Mouse (Mus musculus) neural tube, embryonic 12.5 days (tissue): ENCODE measurements around the gene Msrb3. TPM values are rescaled to one million over a fixed set of nuclear protein-coding genes. Genes with fewer than 3 reads are reported as not detected.

Experiments
- ATAC-seq: fragments of 200-750 bp; cut with Nextera tagmentation; 2 replicates; pipeline ENCODE4 v1.8.0; 2017; ENCODE audit warnings: low read depth, mild to moderate bottlenecking, moderate TSS enrichment, moderate library complexity; ENCODE audit not compliant: low FRiP score
- H3K27ac ChIP-seq: fragments of 300-500 bp; sonication (generic); 2 replicates; pipeline ENCODE4 v1.5.1; 2016
- H3K27me3 ChIP-seq: fragments of 300-500 bp; sonication (generic); replicated peaks from 2 replicates; pipeline ENCODE4 v1.6.1; 2016; ENCODE audit warnings: mild to moderate bottlenecking
- H3K36me3 ChIP-seq: fragments of 300-500 bp; sonication (generic); 2 replicates; pipeline ENCODE4 v1.6.1; 2016; ENCODE audit warnings: mild to moderate bottlenecking
- H3K4me1 ChIP-seq: fragments of 300-500 bp; sonication (generic); 2 replicates; pipeline ENCODE4 v1.6.1; 2016
- H3K4me2 ChIP-seq: fragments of 300-500 bp; sonication (generic); replicated peaks from 2 replicates; pipeline ENCODE4 v1.6.1; 2016; ENCODE audit warnings: mild to moderate bottlenecking
- H3K4me3 ChIP-seq: fragments of 300-500 bp; sonication (generic); 2 replicates; pipeline ENCODE4 v1.5.1; 2016
- H3K9ac ChIP-seq: fragments of 300-500 bp; sonication (generic); 2 replicates; pipeline ENCODE4 v1.6.1; 2016; ENCODE audit warnings: mild to moderate bottlenecking
- H3K9me3 ChIP-seq: fragments of 300-500 bp; sonication (generic); 2 replicates; pipeline ENCODE4 v1.6.1; 2016; ENCODE audit warnings: mild to moderate bottlenecking
- WGBS: fragments of 180-500 bp; shearing (Covaris S2); methylation state at CpG from one replicate; pipeline ENCODE4 v1.1.7; 2016; 5-methylcytosine and 5-hydroxymethylcytosine counted together
- polyA plus RNA-seq: library from polyadenylated mRNA; unstranded; fragments of >200 nt; fragmentation: Nextera tagmentation; extraction: Ambion mirVana; gene quantifications from 2 replicates; pipeline ENCODE4 v1.2.1, GENCODE M21; 2016

The Msrb3 gene
- polyA plus RNA-seq, 1 experiment from 2014 or later, result 3.5 TPM

DNA sequence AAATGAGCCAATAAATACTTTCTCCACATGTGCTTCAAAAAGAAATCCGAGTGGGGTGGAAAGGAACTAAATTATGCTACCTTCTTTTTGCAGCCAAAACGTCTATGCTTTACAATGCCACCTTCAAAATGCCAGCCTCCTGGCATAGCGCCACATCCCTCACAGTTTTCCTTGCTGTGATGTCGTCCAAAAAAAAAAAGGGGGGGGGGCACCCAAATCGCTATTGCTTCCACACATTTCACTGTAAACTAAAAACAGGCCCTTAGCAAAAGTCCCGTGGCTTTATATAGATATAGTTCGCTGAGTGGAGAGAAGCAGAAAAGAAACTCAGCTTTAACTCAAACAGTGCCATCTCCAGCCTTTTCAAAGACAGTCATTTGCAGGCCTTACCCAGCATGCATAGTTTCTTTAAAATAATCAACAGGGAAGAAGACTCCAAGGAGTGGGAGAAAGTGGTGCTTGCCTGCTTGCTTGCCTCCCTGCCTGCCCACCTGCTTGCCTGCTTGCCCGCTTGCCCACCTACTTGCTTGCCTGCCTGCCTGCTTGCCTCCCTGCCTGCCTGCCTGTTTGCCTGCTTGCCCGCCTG lies 47.6 kb downstream of the Msrb3 start:
- H3K36me3 ChIP-seq, result no peaks in the 10 kb centered on the region
- H3K4me1 ChIP-seq, result peaks cover 8% of the 10 kb centered on the region
- no peak for ATAC-seq
- H3K27me3 ChIP-seq, result no peaks in the 10 kb centered on the region
- no peak overlapping the region for H3K27ac ChIP-seq
- H3K9me3 ChIP-seq, result no peaks in the 10 kb centered on the region
- WGBS, result 70% methylated on average over 9 of the region's 9 CpGs
- H3K4me3 ChIP-seq, result no peak overlapping the region
- H3K4me2 ChIP-seq, result no peak overlapping the region
- H3K9ac ChIP-seq, result no peak overlapping the region

DNA sequence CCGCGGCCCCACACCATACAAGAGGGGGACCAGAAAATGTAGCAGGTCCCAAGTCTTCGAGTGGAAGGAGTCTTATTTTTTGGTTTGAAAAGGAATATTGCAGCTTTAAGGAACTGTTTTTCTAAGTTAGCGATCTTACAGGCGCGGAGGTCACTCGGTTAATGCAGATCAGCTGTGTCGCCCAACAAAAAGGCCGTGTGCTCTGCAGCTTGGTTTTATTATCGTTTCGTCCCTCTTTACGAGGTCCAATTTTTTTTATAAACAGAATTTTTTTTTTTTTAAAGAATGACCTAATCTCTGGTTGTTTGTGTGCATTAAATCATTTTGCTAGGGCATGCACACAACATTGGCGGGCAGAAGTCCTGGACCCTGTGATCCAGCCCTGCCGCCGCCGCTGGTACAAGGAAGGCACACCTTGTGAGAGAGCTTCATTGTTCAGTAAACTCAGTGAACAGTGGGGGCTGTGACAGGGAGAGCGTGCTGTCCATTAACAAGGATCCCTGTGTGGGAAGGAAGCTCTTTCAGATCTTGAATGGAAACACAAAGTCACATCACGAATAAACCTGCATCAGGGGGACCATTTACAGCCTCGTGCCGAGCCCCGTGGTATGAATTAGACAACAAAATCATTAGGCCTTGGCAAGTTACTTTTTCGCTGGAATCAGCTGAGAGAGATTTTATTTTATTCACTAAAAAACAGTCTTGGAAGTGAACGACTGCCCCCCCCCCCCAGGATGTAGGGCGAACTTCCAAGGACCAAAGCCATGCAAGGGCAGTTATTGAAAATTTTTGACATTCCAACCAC lies 48.3 kb downstream of the Msrb3 start:
- no peak for ATAC-seq
- Histone ChIP-seq H3K4me1 (peaks cover 8% of the 10 kb centered on the region), H3K27ac (no peak overlapping the region), H3K4me3 (no peak overlapping the region), H3K9me3 (no peaks in the 10 kb centered on the region), H3K9ac (no peak overlapping the region), H3K36me3 (no peaks in the 10 kb centered on the region), H3K4me2 (no peak overlapping the region), H3K27me3 (no peaks in the 10 kb centered on the region)
- WGBS, result 55% methylated on average over 24 of the region's 24 CpGs

DNA sequence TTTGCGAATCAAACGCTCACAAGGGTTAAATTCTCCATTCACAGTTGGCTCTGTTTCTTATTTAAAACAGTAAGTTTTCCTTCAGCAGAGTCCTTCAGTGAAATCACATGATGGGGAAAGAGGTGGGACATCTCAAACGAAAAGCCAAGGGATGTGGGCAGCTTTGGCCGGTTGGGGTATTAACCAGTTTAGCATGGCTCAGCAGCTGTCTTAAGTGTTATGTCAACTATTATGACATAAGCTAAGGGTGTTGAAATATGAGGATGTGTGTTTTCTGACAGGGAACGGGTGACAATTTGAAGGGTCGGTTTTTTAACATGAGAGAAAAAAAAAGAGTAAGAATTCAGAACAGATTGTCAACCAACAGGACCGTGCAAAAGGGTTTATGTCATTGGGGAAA lies 50.2 kb downstream of the Msrb3 start:
- Histone ChIP-seq H3K4me1 (peaks cover 8% of the 10 kb centered on the region), H3K4me2 (no peak overlapping the region), H3K9ac (no peak overlapping the region), H3K36me3 (no peaks in the 10 kb centered on the region), H3K9me3 (no peaks in the 10 kb centered on the region), H3K27me3 (no peaks in the 10 kb centered on the region), H3K27ac (no peak overlapping the region), H3K4me3 (no peak overlapping the region)
- 83% methylated on average over 7 of the region's 7 CpGs for WGBS
- no peak for ATAC-seq

DNA sequence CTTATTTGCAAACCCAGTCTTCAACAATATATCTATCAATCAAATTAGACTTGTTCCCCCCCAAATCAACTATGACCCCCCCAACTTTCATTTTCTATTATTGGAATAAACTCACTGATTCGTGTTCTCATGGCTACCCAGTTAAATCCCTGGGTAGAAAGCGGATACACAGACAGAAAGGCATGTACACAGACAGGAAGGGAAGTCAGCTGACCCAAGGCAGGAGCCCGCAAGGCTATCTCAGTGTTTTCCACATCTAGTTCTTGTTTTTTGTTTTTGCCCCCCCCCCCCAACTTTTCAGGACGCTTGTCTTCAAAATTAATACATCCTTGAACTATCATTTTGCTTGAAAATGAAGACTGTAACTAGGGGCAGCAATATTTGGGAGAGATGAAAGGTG lies 51.1 kb downstream of the Msrb3 start:
- Histone ChIP-seq H3K27ac (no peak overlapping the region), H3K4me2 (no peak overlapping the region), H3K4me1 (peaks cover 3% of the 10 kb centered on the region; the same call in 1 of the 2 replicates), H3K36me3 (no peaks in the 10 kb centered on the region), H3K27me3 (no peaks in the 10 kb centered on the region), H3K4me3 (no peak overlapping the region), H3K9me3 (no peaks in the 10 kb centered on the region), H3K9ac (no peak overlapping the region)
- 91% methylated on average over 4 of the region's 4 CpGs for WGBS
- no peak for ATAC-seq

DNA sequence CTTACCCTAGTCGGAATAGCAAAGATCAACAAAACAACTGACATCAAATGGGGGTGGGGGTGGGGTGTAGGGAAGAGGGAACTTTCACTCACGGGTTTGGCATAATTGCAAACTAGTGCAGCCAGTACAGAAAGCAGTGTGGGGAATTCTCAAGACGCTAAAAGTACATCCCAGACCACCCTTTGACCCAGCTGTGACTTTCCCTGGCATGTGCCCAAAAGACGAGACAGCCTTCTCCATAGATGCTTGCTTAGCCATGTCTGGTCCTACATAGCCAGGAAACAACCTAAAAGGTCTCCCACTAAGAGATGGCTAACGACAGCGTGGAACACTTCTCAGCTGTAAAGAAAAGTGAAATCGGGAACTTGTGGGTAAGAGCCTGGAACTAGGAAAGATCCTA lies 58.9 kb downstream of the Msrb3 start:
- WGBS, result 84% methylated on average over 7 of the region's 7 CpGs
- Histone ChIP-seq H3K36me3 (no peaks in the 10 kb centered on the region), H3K9me3 (no peaks in the 10 kb centered on the region)

DNA sequence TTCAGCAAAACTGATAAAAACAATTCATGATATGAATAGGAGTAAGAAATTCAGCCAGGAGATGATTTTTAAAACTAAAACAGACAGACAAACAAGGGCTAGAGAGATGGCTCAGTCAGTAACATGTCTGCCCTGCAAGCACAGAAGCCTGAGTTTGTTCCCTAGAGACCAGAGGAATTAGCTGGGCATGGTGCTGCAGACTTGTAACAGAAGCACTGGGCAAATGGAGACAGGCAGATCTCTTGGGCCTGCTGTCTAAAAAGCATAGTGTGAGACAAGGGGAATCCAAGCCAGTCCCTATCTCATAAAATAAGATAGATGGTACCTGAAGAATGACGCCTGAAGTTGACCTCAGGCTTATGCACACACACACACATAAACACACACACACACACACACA lies 64.4 kb downstream of the Msrb3 start:
- 86% methylated on average over 1 of the region's 1 CpGs for WGBS
- no peak for ATAC-seq
- H3K36me3 ChIP-seq, result no peaks in the 10 kb centered on the region
- H3K9me3 ChIP-seq, result no peaks in the 10 kb centered on the region
- H3K4me1 ChIP-seq, result no peaks in the 10 kb centered on the region
- H3K27ac ChIP-seq, result no peak overlapping the region
- H3K27me3 ChIP-seq, result no peaks in the 10 kb centered on the region
- H3K4me2 ChIP-seq, result no peak overlapping the region
- H3K9ac ChIP-seq, result no peak overlapping the region
- H3K4me3 ChIP-seq, result no peak overlapping the region

More for the DNA sequence above, 58.9 kb downstream of the Msrb3 start:
- no peak for ATAC-seq
- H3K9ac ChIP-seq, result no peak overlapping the region
- no peak overlapping the region for H3K4me3 ChIP-seq
- H3K27me3 ChIP-seq, result no peaks in the 10 kb centered on the region
- H3K27ac ChIP-seq, result no peak overlapping the region
- no peaks in the 10 kb centered on the region for H3K4me1 ChIP-seq
- H3K4me2 ChIP-seq, result no peak overlapping the region

DNA sequence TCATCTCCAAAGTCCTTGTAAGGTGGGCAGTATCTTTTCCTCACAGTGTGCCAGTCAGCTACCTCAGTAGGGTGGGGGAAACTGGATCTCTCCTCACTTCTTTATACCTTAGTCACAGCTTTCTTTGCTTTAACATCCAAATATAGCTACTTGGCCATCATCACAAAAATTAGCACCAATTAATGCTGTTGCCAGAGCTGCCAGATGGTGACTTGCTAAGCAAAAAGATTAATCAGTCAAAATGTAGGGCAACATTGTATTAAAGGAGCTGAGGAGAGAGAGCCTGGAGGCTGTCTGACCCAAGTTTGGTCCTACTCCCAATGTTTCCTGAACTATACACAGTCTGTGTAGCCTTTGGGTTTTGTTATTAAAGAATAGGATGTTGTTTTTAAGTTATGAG lies 65.1 kb downstream of the Msrb3 start:
- no peaks in the 10 kb centered on the region for H3K9me3 ChIP-seq
- ATAC-seq, result no peak
- H3K4me2 ChIP-seq, result no peak overlapping the region
- no peak overlapping the region for H3K27ac ChIP-seq
- no peak overlapping the region for H3K4me3 ChIP-seq
- H3K4me1 ChIP-seq, result no peaks in the 10 kb centered on the region
- no peaks in the 10 kb centered on the region for H3K27me3 ChIP-seq
- no peaks in the 10 kb centered on the region for H3K36me3 ChIP-seq
- H3K9ac ChIP-seq, result no peak overlapping the region

DNA sequence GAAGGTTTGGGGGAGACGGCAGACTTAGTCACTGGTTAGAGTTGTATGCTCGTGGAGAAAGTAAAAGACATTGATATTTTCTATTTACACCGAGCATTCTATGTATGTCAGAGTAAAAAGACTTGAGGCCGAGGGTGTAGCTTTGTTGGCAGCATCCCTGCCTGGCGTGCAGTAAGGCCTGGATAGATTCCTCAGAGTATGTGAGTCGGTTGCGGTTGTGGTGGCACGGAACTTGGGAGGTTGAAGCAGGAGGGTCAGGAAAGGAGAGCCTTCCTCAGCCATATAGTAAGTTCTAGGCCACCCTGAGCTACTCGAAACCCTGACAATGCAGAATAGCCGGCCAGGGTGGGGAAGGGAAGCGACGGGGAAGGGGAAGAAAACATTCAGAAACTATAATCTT lies 71.1 kb downstream of the Msrb3 start:
- H3K4me3 ChIP-seq, result no peak overlapping the region
- no peaks in the 10 kb centered on the region for H3K27me3 ChIP-seq
- 93% methylated on average over 12 of the region's 12 CpGs for WGBS
- no peak overlapping the region for H3K27ac ChIP-seq
- H3K9ac ChIP-seq, result no peak overlapping the region
- H3K4me1 ChIP-seq, result peaks cover 5% of the 10 kb centered on the region; the same call in 1 of the 2 replicates
- no peaks in the 10 kb centered on the region for H3K9me3 ChIP-seq
- no peak for ATAC-seq
- H3K4me2 ChIP-seq, result no peak overlapping the region
- H3K36me3 ChIP-seq, result no peaks in the 10 kb centered on the region

DNA sequence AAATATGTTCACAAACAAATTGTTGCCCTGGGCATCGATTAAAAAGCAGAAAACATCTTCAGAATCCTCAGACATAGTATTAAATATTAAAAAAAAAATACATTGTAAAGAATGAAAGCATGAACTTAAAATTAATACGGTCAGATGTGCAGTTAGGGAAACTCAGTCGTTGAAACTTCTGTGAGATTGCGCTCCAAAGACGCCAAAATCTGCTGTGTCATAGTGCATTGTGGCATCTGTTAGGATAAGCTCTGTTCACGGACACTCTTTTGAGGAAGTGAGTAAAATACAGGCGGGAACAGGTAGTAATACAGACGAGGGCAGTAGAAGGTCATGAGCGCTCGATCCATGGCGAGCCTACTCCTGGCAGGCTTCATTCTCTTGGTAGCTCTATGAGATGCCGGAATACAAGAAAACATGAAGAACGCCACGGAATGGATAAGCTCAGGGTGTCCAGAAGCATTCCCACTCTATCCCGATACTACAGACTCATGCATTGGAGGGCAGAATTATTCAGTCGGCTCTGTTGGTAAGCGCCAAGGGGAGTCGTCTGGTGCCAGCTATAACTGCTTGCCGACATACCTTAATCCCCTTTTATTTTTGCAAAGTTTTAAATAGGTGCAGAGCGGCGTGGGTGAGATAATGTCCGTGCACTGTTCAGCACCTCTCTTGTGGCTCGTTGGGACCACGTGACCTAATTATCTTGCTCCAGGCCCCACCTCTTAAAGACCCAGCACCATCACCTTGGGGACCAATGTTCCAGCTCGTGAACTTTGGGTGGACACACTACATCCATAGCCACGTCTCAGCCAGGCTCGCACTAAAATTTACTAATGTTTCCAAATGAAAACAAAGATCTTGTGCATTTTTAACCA lies 71.9 kb downstream of the Msrb3 start:
- Histone ChIP-seq H3K4me2 (no peak overlapping the region), H3K27me3 (no peaks in the 10 kb centered on the region), H3K27ac (no peak overlapping the region), H3K4me3 (no peak overlapping the region), H3K36me3 (no peaks in the 10 kb centered on the region), H3K9me3 (no peaks in the 10 kb centered on the region), H3K4me1 (peaks cover 5% of the 10 kb centered on the region; the same call in 1 of the 2 replicates), H3K9ac (no peak overlapping the region)
- 85% methylated on average over 27 of the region's 27 CpGs for WGBS
- ATAC-seq, result no peak

DNA sequence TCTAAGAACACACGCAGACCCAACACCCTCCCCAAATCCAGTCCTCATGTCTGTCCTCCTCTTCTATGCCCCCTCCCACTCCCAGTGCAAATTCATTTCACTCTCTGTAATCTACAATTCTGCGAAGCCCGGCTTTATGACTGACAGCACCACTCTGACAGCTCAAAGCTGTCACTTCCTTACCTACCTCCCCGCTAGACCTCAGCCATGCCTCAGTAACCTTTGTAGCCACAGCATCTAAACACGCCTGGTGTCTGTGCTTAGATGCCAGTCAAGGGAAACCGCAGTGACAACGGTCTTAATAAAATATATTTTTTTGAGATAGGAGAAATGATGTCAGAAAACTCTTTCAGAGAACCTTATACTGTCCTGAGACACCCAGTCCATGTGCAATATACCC lies 72.5 kb downstream of the Msrb3 start:
- no peaks in the 10 kb centered on the region for H3K36me3 ChIP-seq
- no peak overlapping the region for H3K9ac ChIP-seq
- H3K4me2 ChIP-seq, result no peak overlapping the region
- no peaks in the 10 kb centered on the region for H3K9me3 ChIP-seq
- WGBS, result 86% methylated on average over 7 of the region's 7 CpGs
- H3K4me1 ChIP-seq, result peaks cover 5% of the 10 kb centered on the region; the same call in 1 of the 2 replicates
- no peak overlapping the region for H3K4me3 ChIP-seq
- H3K27ac ChIP-seq, result no peak overlapping the region
- no peak for ATAC-seq
- no peaks in the 10 kb centered on the region for H3K27me3 ChIP-seq

DNA sequence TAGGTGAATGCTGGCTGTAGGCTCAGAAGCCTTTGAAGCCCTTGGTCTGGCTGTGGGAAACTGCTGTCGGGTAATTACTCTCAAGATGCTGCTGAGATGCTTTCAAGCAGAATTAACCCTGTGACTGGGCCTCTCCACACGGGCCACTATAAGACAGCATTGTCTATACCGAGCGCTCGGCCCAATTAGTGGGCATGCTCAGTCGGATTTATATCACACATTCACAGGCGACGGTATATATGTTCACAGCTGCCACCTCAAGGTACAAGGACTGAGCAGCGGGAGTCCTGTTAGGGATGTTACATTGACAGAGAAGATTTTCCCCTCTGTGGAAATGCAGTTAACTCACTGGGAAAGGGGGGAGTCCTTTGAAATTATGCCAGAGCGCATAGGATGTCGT lies 73.3 kb downstream of the Msrb3 start:
- Histone ChIP-seq H3K27me3 (no peaks in the 10 kb centered on the region), H3K36me3 (no peaks in the 10 kb centered on the region), H3K9ac (no peak overlapping the region), H3K4me1 (peaks cover 5% of the 10 kb centered on the region; the same call in 1 of the 2 replicates), H3K4me3 (no peak overlapping the region), H3K9me3 (no peaks in the 10 kb centered on the region), H3K4me2 (peak overlapping the region; percentile 23; the same call in 1 of the 2 replicates), H3K27ac (no peak overlapping the region)
- WGBS, result 20% methylated on average over 11 of the region's 11 CpGs
- ATAC-seq, result peak; percentile 41; the same call in 1 of the 2 replicates
